Mouse (Mus musculus) midbrain, embryonic 10.5 days (tissue): Measurements from ENCODE around the gene Polr3gl. TPM values are rescaled to one million over a fixed set of nuclear protein-coding genes. Genes with fewer than 3 reads are reported as not detected.

Experiments
- DNase-seq: peaks from one replicate; pipeline ENCODE4 v3.0.0-alpha.2; 2017; ENCODE audit warnings: low spot score
- H3K27ac ChIP-seq: fragments of 300-500 bp; sonication (generic); replicated peaks from 2 replicates; pipeline ENCODE4 v1.5.1; 2016; ENCODE audit warnings: mild to moderate bottlenecking
- H3K27me3 ChIP-seq: fragments of 300-500 bp; sonication (generic); 2 replicates; pipeline ENCODE4 v1.6.1; 2016; ENCODE audit warnings: low read depth, mild to moderate bottlenecking; ENCODE audit not compliant: poor library complexity, severe bottlenecking
- H3K36me3 ChIP-seq: fragments of 300-500 bp; sonication (generic); 2 replicates; pipeline ENCODE4 v1.6.1; 2016; ENCODE audit warnings: mild to moderate bottlenecking, moderate library complexity
- H3K4me1 ChIP-seq: fragments of 300-500 bp; sonication (generic); 2 replicates; pipeline ENCODE4 v1.6.1; 2016
- H3K4me3 ChIP-seq: fragments of 300-500 bp; sonication (generic); 2 replicates; pipeline ENCODE4 v1.5.1; 2016; ENCODE audit warnings: mild to moderate bottlenecking, moderate library complexity
- H3K9me3 ChIP-seq: fragments of 300-500 bp; sonication (generic); replicated peaks from 2 replicates; pipeline ENCODE4 v1.6.1; 2016; ENCODE audit warnings: mild to moderate bottlenecking
- WGBS: fragments of 180-500 bp; shearing (Covaris S2); methylation state at CpG from one replicate; pipeline ENCODE4 v1.1.7; 2016; 5-methylcytosine and 5-hydroxymethylcytosine counted together
- polyA plus RNA-seq: library from polyadenylated mRNA; unstranded; fragments of >200 nt; fragmentation: Nextera tagmentation; extraction: Ambion mirVana; gene quantifications from 2 replicates; pipeline ENCODE4 v1.2.1, GENCODE M21; 2016

Polr3gl gene
- polyA plus RNA-seq, 1 experiment from 2014 or later, result 25.2 TPM

GRCm38 (mm10) chr3:96575272-96575984 lies 18.6 kb downstream of the Polr3gl start:
- H3K27me3 ChIP-seq, result no peaks in the 10 kb centered on the region
- peaks cover 40% of the 10 kb centered on the region for H3K4me1 ChIP-seq
- peak overlapping the region; percentile 10; the same call in 1 of the 2 replicates for H3K27ac ChIP-seq
- DNase-seq, result no peak
- H3K4me3 ChIP-seq, result no peak overlapping the region
- H3K9me3 ChIP-seq, result no peaks in the 10 kb centered on the region
- H3K36me3 ChIP-seq, result no peaks in the 10 kb centered on the region
- WGBS, result 86% methylated on average over 8 of the region's 8 CpGs

GRCm38 (mm10) chr3:96573611-96574511 lies 20.1 kb downstream of the Polr3gl start:
- no peaks in the 10 kb centered on the region for H3K36me3 ChIP-seq
- DNase-seq, result no peak
- no peak overlapping the region for H3K27ac ChIP-seq
- no peak overlapping the region for H3K4me3 ChIP-seq
- H3K27me3 ChIP-seq, result no peaks in the 10 kb centered on the region
- H3K4me1 ChIP-seq, result peaks cover 32% of the 10 kb centered on the region
- no peaks in the 10 kb centered on the region for H3K9me3 ChIP-seq
- 81% methylated on average over 19 of the region's 19 CpGs for WGBS

DNA sequence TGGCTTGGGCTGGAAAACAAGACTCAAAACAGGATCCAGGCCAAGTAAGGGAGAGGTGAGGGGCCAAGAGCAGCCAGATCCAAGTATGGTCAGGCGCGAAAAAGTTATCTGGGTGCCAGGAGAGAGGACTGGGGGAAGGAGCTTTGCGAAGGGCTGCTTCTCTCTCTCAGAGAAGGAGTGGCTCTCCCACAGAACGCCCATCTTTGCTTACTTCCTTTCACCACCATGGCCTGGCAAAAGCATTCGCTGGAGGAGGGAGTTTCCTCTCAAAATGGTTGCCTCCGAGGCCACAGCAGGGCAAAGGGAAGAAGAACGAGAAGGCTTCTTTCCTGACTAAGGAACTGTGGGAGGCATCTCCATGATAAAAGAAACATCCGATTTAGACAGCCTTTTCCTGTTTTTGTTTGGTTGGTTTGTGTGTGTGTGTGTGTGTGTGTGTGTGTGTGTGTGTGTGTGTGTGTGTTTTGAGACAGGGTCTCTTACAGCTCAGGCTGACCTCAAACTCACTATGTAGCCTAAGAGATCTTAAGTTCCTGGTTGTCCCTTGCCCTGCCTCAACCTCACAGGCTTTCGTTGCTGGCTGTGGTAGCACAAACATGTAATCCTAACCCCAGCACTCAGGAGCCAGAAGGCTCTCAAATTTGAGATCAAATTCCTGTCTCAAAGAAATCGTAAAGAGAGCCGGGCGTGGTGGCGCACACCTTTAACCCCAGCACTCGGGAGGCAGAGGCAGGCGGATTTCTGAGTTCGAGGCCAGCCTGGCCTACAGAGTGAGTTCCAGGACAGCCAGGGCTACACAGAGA lies 21.9 kb downstream of the Polr3gl start:
- peaks cover 29% of the 10 kb centered on the region for H3K4me1 ChIP-seq
- H3K36me3 ChIP-seq, result no peaks in the 10 kb centered on the region
- no peaks in the 10 kb centered on the region for H3K9me3 ChIP-seq
- no peak overlapping the region for H3K27ac ChIP-seq
- no peaks in the 10 kb centered on the region for H3K27me3 ChIP-seq
- DNase-seq, result no peak
- no peak overlapping the region for H3K4me3 ChIP-seq
- 86% methylated on average over 16 of the region's 16 CpGs for WGBS

GRCm38 (mm10) chr3:96571336-96571735 lies 22.6 kb downstream of the Polr3gl start:
- Histone ChIP-seq H3K36me3 (no peaks in the 10 kb centered on the region), H3K27me3 (no peaks in the 10 kb centered on the region), H3K9me3 (no peaks in the 10 kb centered on the region), H3K4me1 (peaks cover 21% of the 10 kb centered on the region), H3K27ac (no peak overlapping the region), H3K4me3 (no peak overlapping the region)
- WGBS, result 77% methylated on average over 2 of the region's 2 CpGs
- no peak for DNase-seq

- Histone ChIP-seq H3K27me3 (no peaks in the 10 kb centered on the region), H3K4me1 (peaks cover 14% of the 10 kb centered on the region), H3K36me3 (no peaks in the 10 kb centered on the region), H3K9me3 (no peaks in the 10 kb centered on the region), H3K4me3 (no peak overlapping the region), H3K27ac (no peak overlapping the region; the same call in 1 of the 2 replicates)
- DNase-seq, result no peak
- WGBS, result 76% methylated on average over 7 of the region's 7 CpGs
Measured at GRCm38 (mm10) chr3:96570643-96571042, 23.3 kb downstream of the Polr3gl start.

GRCm38 (mm10) chr3:96569966-96570605 lies 23.9 kb downstream of the Polr3gl start:
- DNase-seq, result no peak
- Histone ChIP-seq H3K4me3 (no peak overlapping the region), H3K36me3 (no peaks in the 10 kb centered on the region), H3K27me3 (no peaks in the 10 kb centered on the region), H3K4me1 (peaks cover 11% of the 10 kb centered on the region; the same call in 1 of the 2 replicates), H3K9me3 (no peaks in the 10 kb centered on the region), H3K27ac (no peak overlapping the region)
- 91% methylated on average over 11 of the region's 11 CpGs for WGBS

DNA sequence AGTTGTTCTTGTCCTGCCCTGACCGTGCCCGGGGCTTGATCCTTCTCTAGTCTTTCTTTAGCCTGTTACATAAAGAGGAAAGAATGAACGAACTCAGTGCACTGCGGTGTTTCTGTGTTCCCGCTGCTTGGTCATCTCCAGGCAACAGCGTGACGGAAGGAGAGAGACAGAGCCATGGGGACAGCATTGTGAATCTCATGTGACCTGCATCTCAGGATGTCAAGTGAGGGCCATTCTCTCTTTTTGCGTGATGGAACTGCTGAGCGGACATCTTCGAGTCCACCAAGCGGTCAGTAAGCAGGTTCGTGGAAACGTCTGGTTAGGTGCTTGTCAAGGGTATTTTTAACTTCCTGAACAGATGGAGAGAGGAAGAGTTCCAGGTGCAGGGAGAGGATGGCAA lies 24.5 kb downstream of the Polr3gl start:
- H3K27me3 ChIP-seq, result no peaks in the 10 kb centered on the region
- 90% methylated on average over 13 of the region's 13 CpGs for WGBS
- no peaks in the 10 kb centered on the region for H3K36me3 ChIP-seq
- H3K4me1 ChIP-seq, result peaks cover 11% of the 10 kb centered on the region; the same call in 1 of the 2 replicates
- H3K4me3 ChIP-seq, result no peak overlapping the region
- H3K9me3 ChIP-seq, result no peaks in the 10 kb centered on the region
- peak overlapping the region; percentile 5; the same call in 1 of the 2 replicates for H3K27ac ChIP-seq
- DNase-seq, result no peak

DNA sequence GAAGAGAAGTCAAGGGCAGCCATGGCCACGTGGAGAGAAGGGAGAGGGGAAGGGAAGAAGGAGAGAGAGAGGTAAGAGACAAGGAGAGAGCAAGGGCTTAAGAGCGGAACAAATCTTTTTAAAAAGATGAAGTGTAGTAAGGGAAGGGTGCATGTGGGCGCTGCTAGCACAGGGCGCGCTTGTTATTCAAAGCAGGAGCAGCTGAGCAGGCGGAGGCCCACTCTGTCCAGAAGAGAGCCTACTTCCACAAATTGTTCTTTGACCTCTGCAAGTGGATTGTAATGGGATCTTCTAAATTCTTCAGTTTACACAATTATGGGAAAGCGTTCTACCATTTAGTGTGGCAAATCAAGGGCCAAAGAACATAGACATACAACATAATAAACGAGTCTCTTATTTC lies 25.4 kb downstream of the Polr3gl start:
- Histone ChIP-seq H3K4me1 (peaks cover 11% of the 10 kb centered on the region; the same call in 1 of the 2 replicates), H3K36me3 (no peaks in the 10 kb centered on the region), H3K27ac (no peak overlapping the region; the same call in 1 of the 2 replicates), H3K9me3 (no peaks in the 10 kb centered on the region), H3K4me3 (no peak overlapping the region), H3K27me3 (no peaks in the 10 kb centered on the region)
- 72% methylated on average over 8 of the region's 8 CpGs for WGBS
- DNase-seq, result no peak

GRCm38 (mm10) chr3:96566661-96567450 lies 27.1 kb downstream of the Polr3gl start:
- Histone ChIP-seq H3K9me3 (no peaks in the 10 kb centered on the region), H3K27ac (no peak overlapping the region), H3K27me3 (no peaks in the 10 kb centered on the region), H3K36me3 (no peaks in the 10 kb centered on the region), H3K4me3 (no peak overlapping the region), H3K4me1 (peaks cover 11% of the 10 kb centered on the region; the same call in 1 of the 2 replicates)
- DNase-seq, result no peak
- 89% methylated on average over 8 of the region's 8 CpGs for WGBS

DNA sequence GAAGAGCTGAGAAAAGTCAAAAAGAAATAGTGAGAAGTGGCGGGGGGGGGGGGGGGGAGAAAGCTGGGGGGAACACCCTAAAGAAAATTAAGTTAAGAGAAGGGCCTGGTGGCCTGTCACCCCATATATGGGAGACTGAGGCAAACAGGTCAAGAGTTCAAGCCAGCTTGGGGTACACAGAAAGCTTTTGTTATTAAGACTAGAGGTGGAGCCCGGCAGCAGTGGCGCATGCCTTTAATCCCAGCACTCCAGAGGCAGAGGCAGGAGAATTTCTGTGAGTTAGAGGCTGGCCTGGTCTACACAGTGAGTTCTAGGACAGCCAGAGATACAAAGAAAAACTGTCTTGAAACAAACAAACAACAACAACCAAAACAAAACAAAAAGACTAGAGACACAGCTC lies 28.9 kb downstream of the Polr3gl start:
- no peak for DNase-seq
- Histone ChIP-seq H3K4me1 (peaks cover 25% of the 10 kb centered on the region), H3K36me3 (peaks cover 14% of the 10 kb centered on the region), H3K9me3 (no peaks in the 10 kb centered on the region), H3K27me3 (no peaks in the 10 kb centered on the region), H3K27ac (no peak overlapping the region), H3K4me3 (no peak overlapping the region)
- WGBS, result 81% methylated on average over 3 of the region's 3 CpGs

GRCm38 (mm10) chr3:96564633-96565032 lies 29.3 kb downstream of the Polr3gl start:
- H3K4me3 ChIP-seq, result no peak overlapping the region
- WGBS, result 80% methylated on average over 7 of the region's 7 CpGs
- DNase-seq, result no peak
- peaks cover 29% of the 10 kb centered on the region for H3K4me1 ChIP-seq
- peaks cover 19% of the 10 kb centered on the region for H3K36me3 ChIP-seq
- no peaks in the 10 kb centered on the region for H3K27me3 ChIP-seq
- no peaks in the 10 kb centered on the region for H3K9me3 ChIP-seq
- no peak overlapping the region for H3K27ac ChIP-seq
